Mouse (Mus musculus): ENCODE data around the gene Rngtt.

DNA sequence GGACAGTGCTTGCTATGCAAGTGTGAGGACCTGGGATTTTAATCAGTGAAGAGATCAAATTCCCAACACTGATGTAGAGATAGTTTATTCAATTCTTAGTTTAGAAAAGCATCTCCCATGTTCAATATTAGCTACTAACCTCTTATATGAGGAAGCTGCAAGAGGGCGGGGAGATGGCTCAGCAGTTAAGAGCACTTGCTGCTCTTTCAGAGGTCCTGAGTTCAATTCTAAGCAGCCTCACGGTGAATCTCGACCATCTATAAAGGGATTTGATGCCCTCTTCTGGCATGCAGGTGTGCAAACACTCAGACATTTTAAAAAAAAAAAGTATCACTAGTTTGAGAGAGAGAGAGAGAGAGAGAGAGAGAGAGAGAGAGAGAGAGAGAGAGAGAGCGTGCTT, 19.2 kb upstream of the Rngtt start:
- TF ChIP-seq NRF1 (IDR thresholded peaks at IDR 0.05; ENCODE audit: insufficient read depth, low read depth, low read length, poor library complexity, severe bottlenecking) (no peak), NELFE (IDR thresholded peaks at IDR 0.05; ENCODE audit: low read depth, low read length) (no peak), ETS1 (IDR thresholded peaks at IDR 0.05; ENCODE audit: low read depth, low read length) (no peak), TAL1 (IDR thresholded peaks at IDR 0.05; ENCODE audit: low read length) (no peak), GATA1 (IDR thresholded peaks at IDR 0.05; ENCODE audit: low read depth, low read length) (no peak), JUND (IDR thresholded peaks at IDR 0.05; ENCODE audit: low read depth, low read length) (0 out of 2 replicates have a peak, but pooled peaks have one; percentile 43), HCFC1 (IDR thresholded peaks at IDR 0.05; ENCODE audit: low read depth, low read length) (no peak), MAZ (IDR thresholded peaks at IDR 0.05; ENCODE audit: low read depth, low read length) (no peak), CTCF (IDR thresholded peaks at IDR 0.05 in 2 of 3, conservative IDR thresholded peaks at IDR 0.05 in 1 of 3; ENCODE audit: control insufficient read depth in 1 of 3, insufficient read depth in 1 of 3, low read depth in 2 of 3, low read length in 3 of 3, poor library complexity in 1 of 3, severe bottlenecking in 1 of 3) (peak in 1 of 3 experiments; percentile 12; a peak in 1 of 6 replicates)
